Mouse (Mus musculus) lung, adult 2 months (tissue): Measurements from ENCODE around the gene Eya4. TPM values are rescaled to one million over a fixed set of nuclear protein-coding genes. Genes with fewer than 3 reads are reported as not detected.

Source experiments
- DNase-seq: peaks from one replicate; pipeline ENCODE4 v3.0.0; 2022
- H3K4me1 ChIP-seq: fragments of 200-500 bp; 2 replicates; pipeline ENCODE4 v1.6.1; 2011; ENCODE audit warnings: low read length; ENCODE audit not compliant: control insufficient read depth, insufficient read depth
- H3K4me3 ChIP-seq: fragments of 200-500 bp; replicated peaks from 2 replicates; pipeline ENCODE3; 2011; ENCODE audit warnings: low read depth, mild to moderate bottlenecking, control low read depth, low read length; ENCODE audit errors: extremely low read depth
- CTCF ChIP-seq: fragments of 200-500 bp; IDR thresholded peaks from 2 replicates; pipeline ENCODE4 v1.5.1; 2011; ENCODE audit warnings: mild to moderate bottlenecking, low read length, control low read depth; ENCODE audit not compliant: insufficient read depth
- POLR2A ChIP-seq: fragments of 200-500 bp; IDR thresholded peaks from 2 replicates; pipeline ENCODE4 v1.6.1; 2011; ENCODE audit warnings: low read depth, mild to moderate bottlenecking, control low read depth, low read length, borderline replicate concordance; ENCODE audit errors: extremely low read depth
- WGBS: fragments of 180-500 bp; shearing (Covaris S2); methylation state at CpG from one replicate; pipeline ENCODE4 v1.1.7; 2018; 5-methylcytosine and 5-hydroxymethylcytosine counted together
- polyA plus RNA-seq: library from polyadenylated mRNA; depleted of rRNA; stranded (reverse); fragments of >200 nt; gene quantifications from 2 replicates; pipeline ENCODE4 v1.2.3, GENCODE M21; 2012

Gene Eya4
- polyA plus RNA-seq, 1 experiment, result 0.31 TPM

- 25% methylated on average over 3 of the region's 3 CpGs for WGBS
- DNase-seq, result no peak
- Histone ChIP-seq H3K4me3 (no peak overlapping the region), H3K4me1 (no peaks in the 10 kb centered on the region)
- TF ChIP-seq POLR2A (no peak), CTCF (no peak)
These were observed 261.8 kb downstream of the Eya4 start for GRCm38 (mm10) chr10:23088764-23089163.

GRCm38 (mm10) chr10:23086352-23087215, 264.0 kb downstream of the Eya4 start:
- no peak overlapping the region for H3K4me3 ChIP-seq
- DNase-seq, result peak; percentile 29
- no peaks in the 10 kb centered on the region for H3K4me1 ChIP-seq
- 54% methylated on average over 21 of the region's 21 CpGs for WGBS
- peak; percentile 62 for TF ChIP-seq CTCF
- TF ChIP-seq POLR2A, result no peak

GRCm38 (mm10) chr10:23081548-23081828, 269.1 kb downstream of the Eya4 start:
- no peak for DNase-seq
- TF ChIP-seq CTCF (no peak), POLR2A (no peak)
- 29% methylated on average over 4 of the region's 4 CpGs for WGBS
- Histone ChIP-seq H3K4me3 (no peak overlapping the region), H3K4me1 (no peaks in the 10 kb centered on the region)

- H3K4me3 ChIP-seq, result no peak overlapping the region
- DNase-seq, result peak; percentile 80
- H3K4me1 ChIP-seq, result no peaks in the 10 kb centered on the region
- TF ChIP-seq POLR2A (no peak), CTCF (peak; percentile 96)
- 35% methylated on average over 24 of the region's 24 CpGs for WGBS
These were observed 269.6 kb downstream of the Eya4 start for GRCm38 (mm10) chr10:23080749-23081547.

- TF ChIP-seq CTCF (no peak), POLR2A (peak; percentile 18; the same call in 1 of the 2 replicates)
- no peaks in the 10 kb centered on the region for H3K4me1 ChIP-seq
- 30% methylated on average over 21 of the region's 21 CpGs for WGBS
- DNase-seq, result peak; percentile 6
- peak overlapping the region; percentile 33 for H3K4me3 ChIP-seq
These were observed 273.7 kb downstream of the Eya4 start for GRCm38 (mm10) chr10:23076691-23077385.

GRCm38 (mm10) chr10:23073431-23073830, 277.2 kb downstream of the Eya4 start:
- Histone ChIP-seq H3K4me3 (no peak overlapping the region), H3K4me1 (no peaks in the 10 kb centered on the region)
- TF ChIP-seq CTCF (no peak), POLR2A (no peak)
- DNase-seq, result no peak
- WGBS, result 77% methylated on average over 2 of the region's 2 CpGs

GRCm38 (mm10) chr10:23063637-23064036, 286.9 kb downstream of the Eya4 start:
- TF ChIP-seq POLR2A, result no peak
- no peak for TF ChIP-seq CTCF
- WGBS, result 43% methylated on average over 6 of the region's 6 CpGs
- Histone ChIP-seq H3K4me3 (no peak overlapping the region), H3K4me1 (no peaks in the 10 kb centered on the region)
- DNase-seq, result no peak

GRCm38 (mm10) chr10:23062719-23063118, 287.9 kb downstream of the Eya4 start:
- DNase-seq, result no peak
- Histone ChIP-seq H3K4me1 (no peaks in the 10 kb centered on the region), H3K4me3 (no peak overlapping the region)
- no peak for TF ChIP-seq POLR2A
- no peak for TF ChIP-seq CTCF
- 69% methylated on average over 5 of the region's 5 CpGs for WGBS

- Histone ChIP-seq H3K4me3 (no peak overlapping the region), H3K4me1 (no peaks in the 10 kb centered on the region)
- no peak for TF ChIP-seq POLR2A
- no peak for TF ChIP-seq CTCF
- DNase-seq, result no peak
- WGBS, result 61% methylated on average over 3 of the region's 3 CpGs
These were observed 289.9 kb downstream of the Eya4 start for GRCm38 (mm10) chr10:23060694-23061060.
